15 mouse cellular contexts compared by ENCODE assay signal in the genomic region with DNA sequence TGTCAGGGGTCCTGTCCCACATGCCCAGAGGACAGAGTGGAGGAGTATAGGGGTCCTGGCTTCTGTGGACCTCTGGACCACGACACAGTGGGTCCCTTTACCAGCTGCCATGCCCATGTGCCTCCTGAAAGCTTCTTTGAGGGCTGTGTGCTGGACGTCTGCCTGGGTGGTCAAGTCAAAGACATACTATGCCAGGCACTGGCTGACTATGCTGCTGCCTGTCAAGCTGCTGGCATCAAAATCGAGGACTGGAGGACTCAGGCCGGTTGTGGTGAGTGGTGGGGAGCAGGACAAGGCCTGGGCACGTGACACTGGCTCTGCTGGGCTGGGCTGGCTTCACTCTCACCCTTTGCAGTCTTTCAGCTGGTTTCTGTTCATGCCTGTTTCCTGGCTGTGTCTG. TPM values are rescaled to one million over a fixed set of nuclear protein-coding genes. Genes with fewer than 3 reads are reported as not detected.
"Had no signal": no experiment of that assay in that cellular context is flagged by ENCODE, and none has a peak within 500 bp of the region (broad histone marks: within the 10 kb centered on the region; RNA-seq: fewer than 3 reads in every experiment).

No protein-coding gene starts in this region.

RNA-seq across cellular contexts. Expression of gene 9530053A07Rik, which starts 24.3 kb away (rescaled TPM):
- total RNA-seq: heart, adult 8-10 months; heart, postnatal 10 days; heart, postnatal 25 days; heart, postnatal 36 days; heart, postnatal 4 days; hematopoietic stem cell, adult 5-6 weeks; layer of hippocampus, adult 8-10 months; layer of hippocampus, postnatal 36 days had no signal
- polyA plus RNA-seq: heart, embryonic 11.5 days; heart, embryonic 14.5 days; inflammation-experienced regulatory T-cells, adult 6 months; intestine, embryonic 14.5 days; kidney, adult 2 months; kidney, embryonic 14.5 days; kidney, embryonic 16.5 days had no signal
